Mouse (Mus musculus) liver, embryonic 14.5 days (tissue): ENCODE data around the gene Daxx.
"Not testable (repeated sequence)": the region's sequence is repeated elsewhere in the genome, so short reads cannot be mapped to it uniquely, and the experiment has no call there.

Experiments
- CTCF ChIP-seq: IDR thresholded peaks from 2 replicates; pipeline ENCODE4 v1.5.1; 2016; ENCODE audit warnings: antibody characterized with exemption, low read depth, control low read depth
- EP300 ChIP-seq: IDR thresholded peaks from 2 replicates; pipeline ENCODE4 v1.6.1; 2016; ENCODE audit warnings: antibody characterized with exemption, low read depth

GRCm38 (mm10) chr17:33904835-33905234 is 4.4 kb upstream of the Daxx start, which contains the start of gene Platr17:
- TF ChIP-seq CTCF, EP300: not testable (repeated sequence)
